In genomic region chr5:147566335-147566734, GRCm38 (mm10) we compare ENCODE assay signal across 25 mouse cellular contexts.
"Had no signal": no experiment of that assay in that cellular context is flagged by ENCODE, and none has a peak within 500 bp of the region (broad histone marks: within the 10 kb centered on the region; RNA-seq: fewer than 3 reads in every experiment).

No protein-coding gene starts in this region.

- H3K4me2 ChIP-seq: embryonic facial prominence, embryonic 12.5 days; embryonic facial prominence, embryonic 13.5 days; embryonic facial prominence, embryonic 15.5 days; forebrain, embryonic 12.5 days; forebrain, embryonic 13.5 days; forebrain, embryonic 15.5 days had no signal

- H3K9ac ChIP-seq: embryonic facial prominence, embryonic 12.5 days; embryonic facial prominence, embryonic 13.5 days; embryonic facial prominence, embryonic 15.5 days; forebrain, embryonic 12.5 days; forebrain, embryonic 13.5 days; forebrain, embryonic 15.5 days; forebrain, postnatal 0 days had no signal

- DNase-seq: cerebellum, adult 9-10 months; cerebellum, adult 9-11 months; cerebellum, postnatal 14 days; cerebellum, postnatal 25 days; cerebellum, postnatal 36 days; embryo, embryonic 11 days; forebrain, postnatal 0 days; gastrocnemius, adult 2 months; gastrocnemius, postnatal 10 days; gastrocnemius, postnatal 14 days; gastrocnemius, postnatal 25 days; gastrocnemius, postnatal 36 days; heart, adult 11 months had no signal

- H3K4me1 ChIP-seq: forebrain, embryonic 13.5 days; forebrain, embryonic 15.5 days had no signal

- H3K27ac ChIP-seq: embryonic facial prominence, embryonic 10.5 days; embryonic facial prominence, embryonic 12.5 days; embryonic facial prominence, embryonic 13.5 days; embryonic facial prominence, embryonic 15.5 days; forebrain, embryonic 10.5 days; forebrain, embryonic 12.5 days; forebrain, embryonic 13.5 days; forebrain, embryonic 15.5 days; gastrocnemius, adult 2 months; heart, embryonic 10.5 days had no signal

- H3K36me3 ChIP-seq: embryonic facial prominence, embryonic 10.5 days; embryonic facial prominence, embryonic 12.5 days; embryonic facial prominence, embryonic 13.5 days; embryonic facial prominence, embryonic 15.5 days; forebrain, embryonic 10.5 days; forebrain, embryonic 12.5 days; forebrain, embryonic 15.5 days; heart, embryonic 10.5 days had no signal

- ATAC-seq: forebrain, embryonic 13.5 days; forebrain, embryonic 14.5 days; forebrain, embryonic 15.5 days; forebrain, embryonic 16.5 days had no signal

- H3K27me3 ChIP-seq: embryonic facial prominence, embryonic 12.5 days; embryonic facial prominence, embryonic 13.5 days; embryonic facial prominence, embryonic 15.5 days; forebrain, embryonic 12.5 days; forebrain, embryonic 13.5 days; forebrain, embryonic 15.5 days had no signal

- H3K4me3 ChIP-seq: embryonic facial prominence, embryonic 10.5 days; embryonic facial prominence, embryonic 12.5 days; embryonic facial prominence, embryonic 13.5 days; embryonic facial prominence, embryonic 15.5 days; erythroblast, embryonic 14.5 days; forebrain, embryonic 10.5 days; forebrain, embryonic 12.5 days; forebrain, embryonic 13.5 days; forebrain, embryonic 15.5 days; gastrocnemius, adult 2 months; heart, embryonic 10.5 days had no signal
